Mouse (Mus musculus) lung, adult 2 months (tissue): ENCODE measurements around the gene Ube2h.

Source experiments
- CTCF ChIP-seq: fragments of 200-500 bp; IDR thresholded peaks from 2 replicates; pipeline ENCODE4 v1.5.1; 2011; ENCODE audit warnings: mild to moderate bottlenecking, low read length, control low read depth; ENCODE audit not compliant: insufficient read depth
- POLR2A ChIP-seq: fragments of 200-500 bp; IDR thresholded peaks from 2 replicates; pipeline ENCODE4 v1.6.1; 2011; ENCODE audit warnings: low read depth, mild to moderate bottlenecking, control low read depth, low read length, borderline replicate concordance; ENCODE audit errors: extremely low read depth

DNA sequence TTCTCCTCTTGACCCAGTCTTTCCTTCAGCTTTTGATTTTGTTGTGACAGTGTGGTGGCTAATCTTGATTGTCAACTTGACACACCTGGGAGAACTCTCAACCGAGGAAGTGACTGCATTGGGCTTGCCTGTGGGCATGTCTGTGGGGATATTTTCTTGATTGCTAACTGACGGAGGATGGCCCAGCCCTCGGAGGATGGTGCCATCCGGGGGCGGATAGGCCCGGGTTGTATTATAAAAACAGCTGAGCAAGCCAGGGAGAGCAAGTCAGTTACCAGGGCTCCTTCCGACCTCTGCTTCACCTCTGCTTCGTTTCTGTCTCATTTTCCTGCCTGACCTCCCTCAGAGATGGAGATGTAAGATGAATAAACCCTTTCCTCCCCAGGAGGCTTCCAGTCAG, 48.4 kb upstream of the Ube2h start:
- TF ChIP-seq CTCF (no peak), POLR2A (no peak)
